Mouse (Mus musculus): Measurements from ENCODE around the gene Tbcd. TPM values are rescaled to one million over a fixed set of nuclear protein-coding genes. Genes with fewer than 3 reads are reported as not detected.

The Tbcd gene
- polyA plus RNA-seq, 1 experiment = 76.8 TPM

DNA sequence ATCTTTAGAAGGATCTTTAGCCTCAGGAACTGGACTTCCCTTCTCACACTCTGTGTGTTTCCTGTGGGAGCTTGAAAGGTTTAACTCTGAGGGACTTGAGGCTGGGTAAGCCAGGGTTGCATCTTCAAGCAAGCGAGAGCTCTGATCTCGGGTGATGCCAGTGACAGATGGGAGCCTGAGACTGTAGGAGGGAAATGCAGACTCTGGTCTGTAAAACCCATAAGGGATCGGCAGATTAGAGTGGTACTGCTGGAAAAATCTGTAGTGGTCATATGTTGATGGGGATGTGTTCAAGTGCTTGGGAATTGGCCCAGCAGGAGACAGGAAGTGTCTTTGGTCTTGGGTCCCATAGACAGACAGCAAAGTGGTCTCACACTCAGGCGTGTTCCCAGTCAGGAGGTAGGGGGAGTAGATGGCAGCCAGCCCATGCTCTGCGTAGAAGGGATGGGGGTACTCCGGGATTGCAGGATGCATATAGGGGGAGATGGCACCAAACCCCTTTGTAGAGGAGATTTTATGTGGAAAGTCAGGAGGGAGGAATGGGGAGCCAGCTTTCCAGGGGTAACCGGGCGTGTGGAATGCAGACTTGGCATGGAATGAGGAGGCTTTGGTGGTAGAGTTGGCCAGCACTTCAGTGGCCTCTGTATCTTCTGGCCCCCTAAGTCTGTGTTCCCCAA lies 61.3 kb downstream of the Tbcd start:
- H3K27ac ChIP-seq (ENCODE audit: insufficient read depth, low read length) = no peak overlapping the region
- 30% methylated on average over 8 of the region's 8 CpGs for WGBS

DNA sequence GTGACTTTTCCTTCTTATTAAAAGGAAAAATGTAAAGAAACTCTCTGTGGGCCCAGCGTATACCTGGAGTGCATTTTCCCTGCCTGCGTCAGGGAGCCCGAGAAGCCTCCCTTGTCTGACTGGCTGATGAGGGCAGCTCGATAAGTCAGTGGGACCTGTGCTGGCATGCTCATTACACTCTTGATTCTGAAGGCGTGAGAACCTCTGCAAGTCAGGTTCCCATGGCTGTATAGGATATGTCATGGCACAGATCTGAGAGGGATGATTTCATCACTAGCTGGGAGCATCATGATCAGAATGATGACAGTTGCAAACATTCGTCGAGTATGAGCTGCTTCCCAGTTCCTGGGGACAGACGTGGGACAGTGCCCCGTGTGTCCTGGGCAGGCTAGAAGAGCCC lies 64.2 kb downstream of the Tbcd start:
- Histone ChIP-seq H3K27ac (ENCODE audit: insufficient read depth, low read length) (no peak overlapping the region), H3K4me3 (replicated peaks; ENCODE audit: insufficient read depth, low read depth, low read length) (no peak overlapping the region), H3K4me1 (ENCODE audit: control insufficient read depth, insufficient read depth, low read length) (peaks cover 5% of the 10 kb centered on the region), H3K27me3 (ENCODE audit: control insufficient read depth, insufficient read depth, low read length) (no peaks in the 10 kb centered on the region)
- no peak for DNase-seq
- TF ChIP-seq CTCF (IDR thresholded peaks at IDR 0.05; ENCODE audit: borderline replicate concordance, insufficient read depth, low read depth, low read length) = no peak
- no peak for TF ChIP-seq POLR2A (IDR thresholded peaks at IDR 0.05; ENCODE audit: borderline replicate concordance, insufficient read depth, low read length)
- WGBS = 86% methylated on average over 9 of the region's 9 CpGs

More for the DNA sequence above, 61.3 kb downstream of the Tbcd start:
- Histone ChIP-seq H3K4me3 (replicated peaks; ENCODE audit: insufficient read depth, low read depth, low read length) (no peak overlapping the region), H3K27me3 (ENCODE audit: control insufficient read depth, insufficient read depth, low read length) (no peaks in the 10 kb centered on the region), H3K4me1 (ENCODE audit: control insufficient read depth, insufficient read depth, low read length) (peaks cover 8% of the 10 kb centered on the region)
- peak; percentile 37 to 43 for DNase-seq
- TF ChIP-seq CTCF (IDR thresholded peaks at IDR 0.05; ENCODE audit: borderline replicate concordance, insufficient read depth, low read depth, low read length) (no peak), POLR2A (IDR thresholded peaks at IDR 0.05; ENCODE audit: borderline replicate concordance, insufficient read depth, low read length) (no peak)

DNA sequence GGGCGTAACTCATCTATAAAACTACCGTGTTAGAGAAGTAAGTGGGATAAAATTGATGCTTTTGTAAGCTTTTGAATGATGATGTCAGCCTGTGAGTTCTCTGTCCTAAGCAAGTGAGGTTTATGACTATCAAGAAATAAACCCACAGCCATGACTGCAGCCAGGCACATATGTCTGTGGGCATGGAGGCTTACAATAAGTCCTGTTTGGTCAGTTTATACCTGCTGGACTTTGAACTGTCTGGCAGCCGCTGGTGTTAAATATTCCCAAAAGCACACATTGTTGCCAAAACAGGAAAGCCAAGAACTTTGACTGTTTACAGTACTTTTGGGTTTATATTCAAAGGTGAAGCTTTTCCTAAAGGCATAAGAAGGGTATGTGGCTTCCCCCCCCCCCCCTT lies 65.2 kb downstream of the Tbcd start:
- peaks cover 5% of the 10 kb centered on the region for H3K4me1 ChIP-seq (ENCODE audit: control insufficient read depth, insufficient read depth, low read length)
- no peak overlapping the region for H3K27ac ChIP-seq (ENCODE audit: insufficient read depth, low read length)
- no peak for TF ChIP-seq POLR2A (IDR thresholded peaks at IDR 0.05; ENCODE audit: borderline replicate concordance, insufficient read depth, low read length)
- H3K27me3 ChIP-seq (ENCODE audit: control insufficient read depth, insufficient read depth, low read length) = no peaks in the 10 kb centered on the region
- DNase-seq = no peak
- 85% methylated on average over 3 of the region's 3 CpGs for WGBS
- no peak overlapping the region for H3K4me3 ChIP-seq (replicated peaks; ENCODE audit: insufficient read depth, low read depth, low read length)

DNA sequence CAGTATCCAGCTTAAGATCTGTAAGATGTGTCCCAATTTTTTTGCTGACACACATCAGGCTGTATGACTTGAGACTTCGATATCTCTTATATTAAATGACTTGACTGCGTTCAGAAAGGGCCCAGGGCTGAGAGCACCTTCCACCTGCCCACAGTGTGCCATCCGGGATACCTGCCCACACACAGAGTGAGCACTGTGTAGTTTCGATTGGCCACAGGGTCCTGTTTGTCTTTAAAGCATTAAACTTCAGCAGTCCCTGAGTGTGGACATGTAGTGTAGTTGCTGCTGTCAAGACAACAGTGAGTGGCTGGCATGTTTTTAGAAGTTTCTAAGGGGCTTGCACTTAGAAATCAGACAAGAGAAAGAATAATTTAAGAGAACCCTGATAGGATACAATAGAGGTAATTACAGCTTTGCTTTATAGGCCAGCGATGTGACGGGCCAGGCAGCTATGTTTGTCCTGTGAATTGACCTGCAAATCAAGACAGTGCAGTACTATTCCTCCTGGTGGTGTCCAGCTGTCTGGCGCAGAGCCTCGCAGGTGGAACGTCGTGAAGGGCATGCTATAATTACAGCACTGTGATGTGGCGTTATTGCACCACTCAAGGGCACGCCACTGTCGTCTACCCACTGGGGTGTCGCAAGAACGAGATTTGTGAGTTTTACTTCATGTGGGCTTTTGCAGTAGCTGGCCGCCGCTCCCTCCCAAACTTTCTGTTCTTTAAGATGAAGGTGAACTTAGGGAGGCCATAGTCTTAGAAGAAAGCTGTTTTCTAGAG lies 66.1 kb downstream of the Tbcd start:
- TF ChIP-seq CTCF (IDR thresholded peaks at IDR 0.05; ENCODE audit: borderline replicate concordance, insufficient read depth, low read depth, low read length) = no peak
- TF ChIP-seq POLR2A (IDR thresholded peaks at IDR 0.05; ENCODE audit: borderline replicate concordance, insufficient read depth, low read length) = no peak
- Histone ChIP-seq H3K4me1 (ENCODE audit: control insufficient read depth, insufficient read depth, low read length) (peaks cover 11% of the 10 kb centered on the region), H3K4me3 (replicated peaks; ENCODE audit: insufficient read depth, low read depth, low read length) (no peak overlapping the region), H3K27ac (ENCODE audit: insufficient read depth, low read length) (no peak overlapping the region), H3K27me3 (ENCODE audit: control insufficient read depth, insufficient read depth, low read length) (no peaks in the 10 kb centered on the region)
- no peak for DNase-seq
- WGBS = 85% methylated on average over 17 of the region's 17 CpGs

DNA sequence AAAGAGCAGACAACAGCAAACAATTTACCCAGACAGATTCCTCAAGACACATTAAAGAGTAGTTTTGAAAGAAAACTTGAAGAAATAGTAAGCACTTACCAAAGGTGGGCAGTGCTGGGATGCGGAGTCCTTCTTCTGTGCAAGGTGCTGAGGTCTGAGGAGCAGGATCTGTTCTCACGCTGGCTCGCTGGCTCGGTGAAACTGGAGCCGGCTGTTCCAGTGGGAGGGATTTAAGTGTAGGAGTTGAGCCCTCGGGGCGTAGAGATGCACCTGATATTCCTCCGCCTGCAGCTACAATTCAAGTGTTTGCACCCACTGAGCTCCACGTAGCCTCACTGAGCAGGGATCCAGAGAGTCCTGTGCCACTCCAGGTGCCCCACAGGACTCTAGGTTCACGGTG lies 67.4 kb downstream of the Tbcd start, which contains the start of gene Zfp750:
Gene Zfp750 (minus strand): TSS at position 203 of the 400 bp plus-strand sequence.
- H3K4me3 ChIP-seq (replicated peaks; ENCODE audit: insufficient read depth, low read depth, low read length) = no peak within 1 kb of the TSS
- H3K27ac ChIP-seq (ENCODE audit: insufficient read depth, low read length) = no peak within 1 kb of the TSS
- no peaks in the 10 kb centered on the region for H3K27me3 ChIP-seq (ENCODE audit: control insufficient read depth, insufficient read depth, low read length)
- DNase-seq = no peak
- peaks cover 15% of the 10 kb centered on the region for H3K4me1 ChIP-seq (ENCODE audit: control insufficient read depth, insufficient read depth, low read length)
- TF ChIP-seq CTCF (IDR thresholded peaks at IDR 0.05; ENCODE audit: borderline replicate concordance, insufficient read depth, low read depth, low read length) (no peak), POLR2A (IDR thresholded peaks at IDR 0.05; ENCODE audit: borderline replicate concordance, insufficient read depth, low read length) (no peak)
- 45% methylated on average over 10 of the region's 10 CpGs for WGBS

DNA sequence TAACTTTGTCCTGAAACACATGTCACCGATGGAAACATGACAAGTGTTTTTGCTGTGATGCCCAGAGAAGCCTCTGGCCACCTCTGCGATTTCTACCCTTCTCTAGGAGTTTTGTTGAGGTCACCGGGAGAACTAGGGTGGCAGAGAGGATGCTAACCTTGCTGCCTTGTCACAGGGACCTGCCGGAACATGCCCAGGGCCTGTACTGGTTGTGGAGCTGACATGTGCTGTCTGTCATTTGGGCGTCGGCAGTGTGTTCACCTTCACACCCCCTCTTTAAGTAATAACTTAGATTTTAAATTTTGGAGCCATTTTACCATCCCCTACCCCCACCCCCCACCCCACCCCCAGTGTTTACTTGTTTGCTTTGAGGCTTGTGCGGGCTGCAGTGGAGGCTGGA lies 68.0 kb downstream of the Tbcd start:
- H3K27ac ChIP-seq (ENCODE audit: insufficient read depth, low read length) = no peak overlapping the region
- TF ChIP-seq CTCF (IDR thresholded peaks at IDR 0.05; ENCODE audit: borderline replicate concordance, insufficient read depth, low read depth, low read length) = no peak
- TF ChIP-seq POLR2A (IDR thresholded peaks at IDR 0.05; ENCODE audit: borderline replicate concordance, insufficient read depth, low read length) = no peak
- DNase-seq = no peak
- no peaks in the 10 kb centered on the region for H3K27me3 ChIP-seq (ENCODE audit: control insufficient read depth, insufficient read depth, low read length)
- H3K4me1 ChIP-seq (ENCODE audit: control insufficient read depth, insufficient read depth, low read length) = peaks cover 17% of the 10 kb centered on the region
- H3K4me3 ChIP-seq (replicated peaks; ENCODE audit: insufficient read depth, low read depth, low read length) = no peak overlapping the region
- WGBS = 96% methylated on average over 7 of the region's 7 CpGs

DNA sequence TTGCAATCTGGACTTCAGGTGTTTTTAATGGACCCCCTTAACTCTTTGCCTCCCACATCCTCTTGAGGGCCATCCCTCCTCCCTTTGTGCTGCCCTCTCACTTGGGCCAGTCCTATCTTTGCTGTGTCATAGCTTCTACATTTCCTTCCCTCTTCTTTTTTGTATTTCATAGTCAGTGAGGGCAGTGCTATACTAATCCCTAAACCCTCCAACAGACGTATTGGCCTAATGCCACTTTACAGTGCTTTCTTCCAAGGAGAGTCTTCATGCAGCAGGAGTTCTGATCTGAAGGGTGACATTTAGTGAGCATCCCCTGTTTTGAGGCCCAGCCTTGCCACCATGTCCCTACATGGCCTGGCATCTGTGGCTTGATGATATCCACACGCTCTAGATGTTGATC lies 69.0 kb downstream of the Tbcd start:
- H3K4me3 ChIP-seq (replicated peaks; ENCODE audit: insufficient read depth, low read depth, low read length) = no peak overlapping the region
- no peak for DNase-seq
- no peak overlapping the region for H3K27ac ChIP-seq (ENCODE audit: insufficient read depth, low read length)
- peaks cover 17% of the 10 kb centered on the region for H3K4me1 ChIP-seq (ENCODE audit: control insufficient read depth, insufficient read depth, low read length)
- WGBS = 85% methylated on average over 2 of the region's 2 CpGs
- H3K27me3 ChIP-seq (ENCODE audit: control insufficient read depth, insufficient read depth, low read length) = no peaks in the 10 kb centered on the region
- no peak for TF ChIP-seq POLR2A (IDR thresholded peaks at IDR 0.05; ENCODE audit: borderline replicate concordance, insufficient read depth, low read length)

DNA sequence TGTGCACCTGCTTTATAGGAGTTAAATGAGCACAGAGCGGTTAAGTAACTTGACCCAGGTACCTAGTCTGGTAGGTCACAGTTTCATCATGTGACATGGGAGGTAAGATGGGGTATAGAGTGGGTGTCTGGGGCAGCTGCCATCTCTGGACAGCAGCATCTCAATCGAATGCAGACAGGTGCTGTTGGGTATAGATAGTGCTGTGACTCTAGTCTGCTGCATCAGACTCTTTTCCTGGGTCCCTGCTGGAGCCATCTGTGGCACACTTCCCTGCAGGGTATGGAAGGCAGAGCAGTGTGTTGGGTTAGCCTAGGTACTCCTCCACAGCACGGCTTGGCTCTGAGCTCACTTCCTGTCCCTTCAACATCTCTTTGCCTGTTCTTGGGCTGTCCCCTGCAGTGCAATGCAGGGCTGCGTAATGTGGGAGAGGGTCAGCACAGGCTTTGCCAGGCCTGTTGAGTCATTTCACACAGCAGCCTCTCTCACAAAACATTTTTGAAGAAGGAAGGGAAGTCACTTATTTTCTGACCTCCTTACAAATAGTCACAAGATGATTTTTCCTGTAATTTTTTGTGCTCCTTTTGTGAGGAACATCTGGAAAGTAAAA lies 70.5 kb downstream of the Tbcd start:
- Histone ChIP-seq H3K4me1 (ENCODE audit: control insufficient read depth, insufficient read depth, low read length) (peaks cover 17% of the 10 kb centered on the region), H3K4me3 (replicated peaks; ENCODE audit: insufficient read depth, low read depth, low read length) (no peak overlapping the region), H3K27me3 (ENCODE audit: control insufficient read depth, insufficient read depth, low read length) (no peaks in the 10 kb centered on the region), H3K27ac (ENCODE audit: insufficient read depth, low read length) (no peak overlapping the region)
- no peak for TF ChIP-seq POLR2A (IDR thresholded peaks at IDR 0.05; ENCODE audit: borderline replicate concordance, insufficient read depth, low read length)
- TF ChIP-seq CTCF (IDR thresholded peaks at IDR 0.05; ENCODE audit: borderline replicate concordance, insufficient read depth, low read depth, low read length) = no peak
- no peak for DNase-seq
- WGBS = 57% methylated on average over 4 of the region's 4 CpGs

Data from cerebellum, adult 2 months (tissue).